Mouse (Mus musculus) ES-CJ7 (cell line): ENCODE measurements around the gene Bub3.

ENCODE experiments used
- DNase-seq: peaks from one replicate; pipeline ENCODE4 v3.0.0; 2011; ENCODE audit warnings: low read depth, low spot score

Bub3 gene

GRCm38 (mm10) chr7:131559986-131560696, at the start of gene Bub3:
Bub3 (plus strand) TSS chr7:131560222.
- DNase-seq = peak; percentile 94

DNA sequence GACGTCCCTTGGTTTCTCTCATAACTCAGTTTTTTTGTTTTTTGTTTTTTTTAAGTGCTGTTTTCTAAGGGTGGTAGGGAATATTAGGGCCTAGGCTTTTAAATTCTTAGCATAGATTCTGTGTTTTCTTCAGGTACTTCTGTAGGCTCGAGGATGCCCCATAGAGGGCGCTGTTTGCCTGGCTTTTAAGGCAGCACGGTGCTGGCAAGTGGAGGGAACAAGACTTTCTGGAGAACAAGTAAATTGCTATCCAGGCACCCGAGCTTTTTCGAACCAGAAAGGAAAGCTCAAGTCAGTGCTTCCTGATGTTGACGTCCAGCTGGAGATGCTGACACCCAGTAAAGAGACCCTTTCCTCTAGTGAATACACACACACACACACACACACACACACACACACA, 20.0 kb upstream of the Bub3 start:
- peak; percentile 82 for DNase-seq

DNA sequence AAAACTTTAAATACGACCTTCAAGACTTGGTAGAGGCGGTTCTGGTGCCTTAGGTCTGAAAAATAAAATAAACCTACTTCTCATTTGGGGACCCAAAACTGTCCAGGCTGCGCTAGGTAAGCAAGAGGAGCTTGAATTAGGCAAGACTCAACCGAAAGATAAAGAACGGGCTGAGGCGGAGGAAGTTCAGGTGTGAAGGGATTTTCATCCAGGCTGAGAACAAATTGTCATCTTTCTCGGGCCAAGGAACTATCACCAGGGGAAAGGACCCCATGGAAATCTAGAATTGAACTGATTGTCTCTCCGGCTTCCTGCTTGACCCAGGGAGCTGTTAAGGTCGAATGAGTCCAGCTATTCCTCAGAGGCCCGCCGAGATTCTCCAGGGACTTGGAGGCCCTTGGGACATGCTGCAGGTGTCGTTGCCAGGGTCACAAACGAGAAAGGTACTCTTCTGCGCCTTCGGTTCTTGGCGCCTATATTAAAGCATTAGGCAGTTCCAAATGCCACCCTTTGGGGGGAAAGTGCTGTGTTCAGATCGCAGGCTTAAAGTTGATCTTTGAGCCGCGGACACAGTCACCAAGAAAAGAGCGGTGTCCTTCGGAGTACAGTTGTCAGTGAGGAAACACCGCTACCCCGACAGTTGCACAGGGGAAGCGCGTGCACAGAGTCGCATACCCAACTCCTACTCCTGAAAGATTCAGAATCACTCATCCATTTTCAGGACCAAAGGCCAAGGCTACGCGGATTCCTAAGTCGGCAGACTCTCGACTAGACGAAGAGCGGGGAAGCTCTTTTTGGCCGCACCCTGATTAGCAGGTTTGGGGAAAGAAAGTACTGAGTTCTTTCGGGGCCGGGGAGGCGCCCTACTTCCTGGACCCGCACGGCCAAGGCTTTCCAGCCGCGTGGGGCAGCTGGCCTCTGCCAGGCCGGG, 18.6 kb upstream of the Bub3 start:
- peak; percentile 61 for DNase-seq

DNA sequence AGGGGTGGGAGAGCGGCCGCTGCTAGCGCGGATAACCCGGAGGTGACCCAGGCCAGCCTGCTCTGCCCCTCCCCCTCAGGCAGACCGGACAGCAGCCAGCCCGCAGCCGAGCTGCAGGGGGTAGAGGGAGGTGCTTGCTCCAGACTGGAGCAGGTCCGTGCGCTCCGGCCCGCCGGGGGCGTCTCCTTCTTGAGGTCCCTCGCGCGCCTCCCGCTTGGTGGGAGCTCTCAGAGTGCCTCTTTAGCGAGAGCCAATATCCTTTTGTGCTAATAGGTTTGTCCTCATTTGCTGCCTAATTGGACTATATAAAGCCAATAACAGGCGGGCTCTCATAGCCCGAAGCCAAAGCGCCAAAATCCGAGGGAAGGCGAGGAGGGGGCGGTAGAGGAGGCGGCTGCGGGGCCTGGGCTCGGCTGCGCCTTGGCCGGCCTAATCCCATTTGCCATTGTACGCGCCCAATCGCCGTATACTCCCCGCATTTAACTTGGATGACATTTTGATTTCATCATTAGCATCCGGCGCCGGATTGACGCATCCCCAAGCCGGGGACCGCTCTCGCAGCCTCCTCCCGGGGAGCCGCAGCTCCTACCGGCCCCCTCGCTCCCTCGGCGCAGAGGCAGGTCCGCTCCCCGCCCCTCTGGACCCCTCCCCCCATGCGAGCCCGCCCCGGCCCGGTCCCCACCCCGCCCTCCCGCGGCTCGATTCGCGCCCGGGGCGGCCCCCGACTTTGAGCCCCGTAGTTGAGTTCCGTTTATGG, 17.7 kb upstream of the Bub3 start, which contains the start of gene Hmx3:
Gene Hmx3 (plus strand): TSS at position 753 of the 757 bp plus-strand sequence.
- peak; percentile 86 for DNase-seq

- peak; percentile 45 for DNase-seq
Observed at GRCm38 (mm10) chr7:131542872-131543622, 17.0 kb upstream of the Bub3 start.

DNA sequence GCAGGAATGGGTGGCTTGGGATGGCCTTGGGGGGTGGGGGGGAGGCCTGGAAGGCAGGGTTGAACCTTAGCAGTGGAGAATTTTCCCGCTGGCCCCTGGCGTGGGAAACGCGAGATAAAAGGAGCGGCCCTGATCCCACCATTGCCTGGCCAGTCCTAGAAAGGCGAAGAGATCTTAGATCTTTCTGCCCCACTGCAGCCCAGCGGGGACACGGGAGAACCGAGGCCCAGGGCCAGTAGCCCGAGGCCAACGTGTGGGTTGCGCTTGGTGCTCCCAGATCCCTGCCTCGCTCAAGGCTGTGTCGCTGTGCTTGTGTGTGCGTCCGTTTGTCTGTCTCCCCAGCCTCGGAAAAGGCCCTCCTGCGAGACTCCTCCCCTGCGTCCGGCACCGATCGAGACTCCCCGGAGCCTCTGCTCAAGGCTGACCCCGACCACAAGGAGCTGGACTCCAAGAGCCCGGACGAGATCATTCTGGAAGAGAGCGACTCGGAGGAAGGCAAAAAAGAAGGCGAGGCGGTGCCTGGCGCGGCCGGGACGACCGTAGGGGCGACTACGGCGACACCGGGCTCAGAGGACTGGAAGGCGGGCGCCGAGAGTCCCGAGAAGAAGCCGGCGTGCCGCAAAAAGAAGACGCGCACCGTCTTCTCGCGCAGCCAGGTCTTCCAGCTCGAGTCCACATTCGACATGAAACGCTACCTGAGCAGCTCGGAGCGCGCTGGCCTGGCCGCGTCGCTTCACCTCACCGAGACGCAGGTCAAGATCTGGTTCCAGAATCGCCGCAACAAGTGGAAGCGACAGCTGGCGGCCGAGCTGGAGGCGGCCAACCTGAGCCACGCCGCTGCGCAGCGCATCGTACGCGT, 16.2 kb upstream of the Bub3 start:
- DNase-seq = peak; percentile 54

DNA sequence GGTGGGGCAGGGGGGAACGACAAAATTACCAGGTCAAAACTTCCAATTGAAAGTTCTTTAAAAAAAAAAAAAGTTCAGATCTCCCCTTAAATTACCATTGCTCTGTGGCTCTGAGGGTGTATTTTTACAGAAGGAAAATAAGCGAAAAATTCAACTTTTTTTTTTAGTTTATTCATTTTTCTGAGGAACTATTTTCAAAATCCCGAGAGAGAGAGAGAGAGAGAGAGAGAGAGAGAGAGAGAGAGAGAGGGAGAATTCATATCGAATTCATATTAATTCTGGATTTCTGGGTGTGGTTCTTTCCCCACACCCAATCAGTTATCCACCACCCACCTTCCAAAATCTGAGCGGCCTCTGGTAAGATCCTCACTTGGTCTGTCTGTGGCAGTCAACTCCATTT, 15.2 kb upstream of the Bub3 start:
- DNase-seq = no peak

DNA sequence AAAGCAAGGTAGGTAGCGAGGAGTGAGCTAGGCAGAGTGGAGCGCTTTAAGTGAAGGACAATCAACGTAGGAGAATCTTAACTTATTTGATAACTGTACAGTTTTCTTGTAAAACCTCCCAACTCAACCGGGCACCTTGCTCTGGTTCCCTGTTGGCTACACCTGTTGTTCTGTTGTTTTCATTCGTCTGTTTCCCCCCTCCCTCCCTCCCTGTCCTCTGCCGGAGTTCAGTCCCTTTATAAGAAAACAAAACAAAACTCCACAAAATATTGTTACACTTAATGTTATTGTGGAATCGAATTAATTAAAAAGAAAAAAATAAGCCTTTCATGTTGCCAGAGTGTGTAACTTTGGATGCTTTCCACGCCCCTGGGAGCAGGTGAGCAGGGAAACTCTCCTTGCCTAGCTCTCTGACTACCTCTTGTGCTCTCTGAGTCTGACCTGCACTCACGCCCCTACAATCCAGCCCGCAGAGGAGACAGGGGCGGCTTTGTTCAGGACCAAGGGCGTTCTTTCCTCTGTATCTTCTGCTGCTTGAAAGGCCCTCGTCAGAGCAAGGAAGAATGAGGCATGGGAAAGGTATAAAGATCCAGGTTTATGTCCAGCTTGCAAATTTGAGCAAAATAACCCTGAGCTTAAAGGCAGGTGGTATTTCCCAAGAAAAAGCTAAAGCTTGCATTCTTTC, 14.2 kb upstream of the Bub3 start:
- DNase-seq = peak; percentile 53

GRCm38 (mm10) chr7:131546423-131546822, 13.6 kb upstream of the Bub3 start:
- no peak for DNase-seq

DNA sequence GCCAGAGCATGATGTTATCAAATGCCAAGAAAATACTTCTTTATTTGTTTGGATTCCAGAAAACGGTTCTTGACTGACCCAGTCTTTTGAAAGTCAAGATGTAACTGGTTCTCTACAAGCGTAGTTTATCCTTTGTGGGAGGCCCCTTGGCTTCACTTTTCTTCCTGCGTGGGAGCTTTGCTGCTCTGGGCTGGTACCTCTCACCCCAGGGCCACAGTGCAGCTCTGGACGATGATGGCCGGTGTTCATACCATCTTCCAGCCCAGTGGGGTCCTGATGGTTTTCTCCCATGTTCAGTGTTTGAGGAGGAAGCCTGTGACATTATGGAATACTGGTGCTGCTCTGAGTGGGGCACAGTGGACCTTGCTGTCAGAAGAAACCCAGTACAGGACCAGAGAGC, 12.5 kb upstream of the Bub3 start:
- DNase-seq = no peak

GRCm38 (mm10) chr7:131548473-131548872, 11.5 kb upstream of the Bub3 start, which contains the start of gene Hmx2:
Hmx2 (plus strand) TSS chr7:131548773.
- DNase-seq = no peak

DNA sequence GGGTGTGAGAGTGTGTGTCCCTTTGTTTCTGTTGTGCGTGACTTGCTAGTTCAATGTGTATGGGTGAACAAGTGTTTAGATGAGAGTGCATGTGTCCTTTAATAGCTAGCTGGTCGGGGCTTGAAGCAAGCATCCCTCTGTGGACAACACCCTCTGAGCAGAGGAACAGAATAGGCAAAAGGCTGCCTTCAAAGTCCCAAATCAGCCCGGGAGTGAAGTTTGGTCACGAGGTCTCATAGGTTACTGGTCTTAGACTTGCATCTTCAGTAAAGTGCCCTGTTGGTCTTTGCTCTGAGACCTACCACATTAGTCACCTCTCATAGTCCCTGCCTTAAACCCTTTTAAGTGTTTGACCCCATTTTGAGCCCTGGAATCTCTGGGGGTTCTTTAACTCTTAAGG, 8.6 kb upstream of the Bub3 start:
- peak; percentile 18 for DNase-seq

DNA sequence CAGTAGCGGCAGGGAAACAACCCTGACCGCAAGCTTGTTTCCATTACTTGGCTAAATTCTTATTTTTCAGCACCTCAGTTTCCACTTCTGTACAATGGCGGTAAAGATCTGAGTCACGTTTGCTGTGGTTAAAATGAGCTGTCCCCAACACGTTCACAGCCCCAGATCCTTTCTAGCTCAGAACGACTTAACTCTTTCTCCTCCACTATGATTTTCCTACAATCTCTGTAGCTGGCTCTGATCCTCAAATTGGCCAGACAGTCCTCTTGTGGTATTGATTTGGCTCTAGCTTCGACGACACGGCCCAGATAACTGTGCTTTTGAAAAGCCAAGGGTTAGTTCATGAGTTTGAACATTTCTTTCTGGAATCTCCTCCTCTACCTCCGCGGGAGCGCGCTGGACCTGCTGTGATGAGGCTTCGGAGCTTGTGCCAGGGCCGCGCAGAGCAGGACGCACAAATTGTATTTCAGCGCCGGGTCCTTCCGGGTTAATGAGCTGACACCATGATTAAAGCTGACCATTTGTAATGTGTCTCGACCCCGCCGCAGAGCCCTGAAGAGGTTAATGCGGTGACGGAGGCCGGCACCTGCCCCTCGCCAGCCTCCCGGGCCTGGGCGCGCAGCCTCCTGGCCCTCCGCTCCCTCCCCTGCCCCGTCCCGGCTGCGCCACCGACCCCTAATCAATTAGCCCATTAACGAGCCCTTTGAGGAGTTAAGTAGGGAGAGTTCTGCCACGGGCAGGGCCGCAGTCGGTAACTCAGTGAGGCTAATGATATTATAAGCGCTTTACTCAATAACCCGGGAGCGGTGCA, 7.9 kb upstream of the Bub3 start:
- DNase-seq = peak; percentile 19

- DNase-seq = peak; percentile 16
Observed at GRCm38 (mm10) chr7:131552781-131553180, 7.2 kb upstream of the Bub3 start.

DNA sequence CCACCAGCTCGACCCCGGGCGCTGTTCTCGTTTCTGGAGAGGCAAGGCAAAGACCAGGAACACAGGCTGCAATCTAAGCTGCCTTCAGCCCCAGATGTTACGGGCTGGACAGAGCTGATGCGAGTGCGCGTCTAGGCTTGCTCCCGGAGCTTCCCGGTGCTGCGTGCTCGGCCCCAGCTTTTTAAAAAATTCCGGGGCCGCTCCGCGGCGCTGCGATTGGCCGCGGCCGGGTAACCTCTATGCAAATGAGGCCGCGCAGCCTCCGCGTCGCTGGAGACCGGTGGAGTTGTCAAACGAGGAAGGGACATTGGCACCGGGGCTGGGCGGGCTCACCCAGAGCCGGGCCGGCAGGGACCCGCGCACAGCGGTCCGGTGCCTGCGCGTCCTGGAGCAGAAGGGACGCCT, 6.2 kb upstream of the Bub3 start:
- peak; percentile 78 for DNase-seq

DNA sequence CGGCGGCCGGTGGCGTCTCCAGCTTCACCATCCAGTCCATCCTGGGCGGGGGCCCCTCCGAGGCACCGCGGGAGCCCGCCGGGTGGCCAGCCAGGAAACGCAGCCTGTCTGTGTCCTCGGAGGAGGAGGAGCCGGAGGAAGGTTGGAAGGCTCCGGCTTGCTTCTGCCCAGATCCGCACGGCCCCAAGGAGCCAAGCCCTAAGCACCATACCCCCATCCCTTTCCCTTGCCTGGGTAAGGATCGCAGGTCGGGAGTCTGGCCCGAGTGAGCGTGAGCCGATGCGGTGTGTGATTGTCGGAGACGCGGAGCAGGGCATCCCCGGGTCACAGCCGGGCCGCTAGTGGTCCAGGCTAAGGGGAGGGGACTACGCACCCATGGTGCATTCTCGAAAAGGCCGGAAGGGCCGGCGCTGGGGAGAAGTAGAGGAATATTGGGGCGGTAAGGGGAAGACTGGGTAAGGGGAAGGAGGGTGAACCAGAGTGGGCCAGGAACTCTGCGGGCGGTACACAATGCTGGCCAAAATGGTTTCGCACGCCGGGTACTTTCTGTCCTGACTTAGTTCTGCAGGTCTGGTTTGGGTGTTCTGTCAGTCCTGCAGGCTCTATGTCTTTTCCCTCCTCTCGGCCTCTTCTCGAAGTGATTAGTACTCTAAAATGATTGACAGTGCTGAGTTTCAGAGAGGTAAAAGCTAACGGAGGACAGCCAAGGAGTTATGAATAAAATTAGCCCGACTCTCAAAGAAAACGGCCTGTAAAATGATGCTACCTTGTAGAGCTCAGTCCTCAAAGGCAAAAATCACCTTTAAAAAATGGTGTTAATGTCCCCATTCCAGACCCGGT, 5.5 kb upstream of the Bub3 start:
- peak; percentile 60 for DNase-seq

DNA sequence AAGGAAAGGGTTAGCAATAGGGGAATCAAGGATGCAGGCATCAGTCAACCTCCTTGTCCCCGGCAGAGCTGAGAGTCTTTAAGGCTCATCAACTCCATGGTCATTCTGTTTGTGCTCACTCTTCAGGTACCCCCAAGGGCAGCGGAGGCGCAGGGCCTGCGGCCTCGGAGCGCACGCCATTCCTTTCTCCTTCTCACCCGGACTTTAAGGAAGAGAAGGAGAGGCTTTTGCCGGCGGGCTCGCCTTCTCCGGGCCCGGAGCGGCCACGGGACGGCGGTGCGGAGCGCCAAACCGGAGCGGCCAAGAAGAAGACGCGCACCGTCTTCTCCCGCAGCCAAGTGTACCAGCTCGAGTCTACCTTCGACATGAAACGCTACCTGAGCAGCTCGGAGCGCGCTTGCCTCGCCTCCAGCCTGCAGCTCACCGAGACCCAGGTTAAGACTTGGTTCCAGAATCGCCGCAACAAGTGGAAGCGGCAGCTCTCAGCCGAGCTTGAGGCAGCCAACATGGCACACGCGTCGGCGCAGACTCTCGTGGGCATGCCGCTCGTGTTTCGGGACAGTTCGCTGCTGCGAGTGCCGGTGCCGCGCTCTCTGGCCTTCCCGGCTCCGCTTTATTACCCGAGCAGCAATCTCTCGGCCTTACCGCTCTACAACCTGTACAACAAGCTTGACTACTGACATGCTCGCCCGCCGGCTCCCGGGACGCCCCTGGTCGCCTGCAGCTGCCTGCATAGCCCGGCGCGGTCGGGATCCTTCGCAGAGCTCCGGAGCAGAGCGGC, 4.5 kb upstream of the Bub3 start:
- DNase-seq = peak; percentile 57
